Mouse (Mus musculus) embryonic facial prominence, embryonic 13.5 days (tissue): ENCODE data around the gene 4930455H04Rik. TPM values are rescaled to one million over a fixed set of nuclear protein-coding genes. Genes with fewer than 3 reads are reported as not detected.

ENCODE experiments used
- ATAC-seq: fragments of 200-750 bp; cut with Nextera tagmentation; 2 replicates; pipeline ENCODE4 v1.8.0; 2017; ENCODE audit warnings: low read depth; ENCODE audit not compliant: insufficient number of reproducible peaks, insufficient read depth, low FRiP score, low TSS enrichment
- H3K27ac ChIP-seq: fragments of 300-500 bp; sonication (generic); 2 replicates; pipeline ENCODE4 v1.5.1; 2015; ENCODE audit warnings: moderate library complexity, mild to moderate bottlenecking, inconsistent platforms
- H3K27me3 ChIP-seq: fragments of 300-500 bp; sonication (generic); 2 replicates; pipeline ENCODE4 v1.6.1; 2015; ENCODE audit warnings: mild to moderate bottlenecking, inconsistent platforms
- H3K36me3 ChIP-seq: fragments of 300-500 bp; sonication (generic); 2 replicates; pipeline ENCODE4 v1.6.1; 2015; ENCODE audit warnings: mild to moderate bottlenecking, inconsistent platforms
- H3K4me1 ChIP-seq: fragments of 300-500 bp; sonication (generic); 2 replicates; pipeline ENCODE4 v1.6.1; 2015; ENCODE audit warnings: inconsistent platforms
- H3K4me2 ChIP-seq: fragments of 300-500 bp; sonication (generic); 2 replicates; pipeline ENCODE4 v1.6.1; 2015; ENCODE audit warnings: moderate library complexity, mild to moderate bottlenecking, inconsistent platforms
- H3K4me3 ChIP-seq: fragments of 300-500 bp; sonication (generic); 2 replicates; pipeline ENCODE4 v1.5.1; 2015; ENCODE audit warnings: mild to moderate bottlenecking, inconsistent platforms
- H3K9ac ChIP-seq: fragments of 300-500 bp; sonication (generic); 2 replicates; pipeline ENCODE4 v1.6.1; 2015; ENCODE audit warnings: mild to moderate bottlenecking, inconsistent platforms
- H3K9me3 ChIP-seq: fragments of 300-500 bp; sonication (generic); 2 replicates; pipeline ENCODE4 v1.6.1; 2016; ENCODE audit warnings: inconsistent platforms
- WGBS: fragments of 180-500 bp; shearing (Covaris S2); methylation state at CpG from one replicate; pipeline ENCODE4 v1.1.7; 2015; ENCODE audit warnings: mixed read lengths; 5-methylcytosine and 5-hydroxymethylcytosine counted together
- polyA plus RNA-seq: library from polyadenylated mRNA; unstranded; fragments of >200 nt; fragmentation: Nextera tagmentation; extraction: Ambion mirVana; gene quantifications from 2 replicates; pipeline ENCODE4 v1.2.1, GENCODE M21; 2015

The 4930455H04Rik gene
- polyA plus RNA-seq, 1 experiment from 2014 or later: not detected

GRCm38 (mm10) chr3:116950665-116951115 lies 17.4 kb upstream of the 4930455H04Rik start:
- no peak for ATAC-seq
- WGBS: 77% methylated on average over 6 of the region's 6 CpGs
- H3K36me3 ChIP-seq: no peaks in the 10 kb centered on the region

GRCm38 (mm10) chr3:116951489-116951888 lies 16.6 kb upstream of the 4930455H04Rik start:
- no peak overlapping the region for H3K27ac ChIP-seq
- H3K36me3 ChIP-seq: no peaks in the 10 kb centered on the region
- ATAC-seq: no peak
- no peaks in the 10 kb centered on the region for H3K27me3 ChIP-seq
- H3K9ac ChIP-seq: no peak overlapping the region
- H3K4me3 ChIP-seq: no peak overlapping the region
- no peaks in the 10 kb centered on the region for H3K4me1 ChIP-seq
- no peak overlapping the region for H3K4me2 ChIP-seq
- H3K9me3 ChIP-seq: no peaks in the 10 kb centered on the region
- WGBS: 97% methylated on average over 3 of the region's 3 CpGs

More at GRCm38 (mm10) chr3:116950665-116951115, 17.4 kb upstream of the 4930455H04Rik start:
- Histone ChIP-seq H3K4me2 (no peak overlapping the region), H3K4me1 (no peaks in the 10 kb centered on the region), H3K27me3 (no peaks in the 10 kb centered on the region), H3K4me3 (no peak overlapping the region), H3K27ac (no peak overlapping the region), H3K9ac (no peak overlapping the region), H3K9me3 (no peaks in the 10 kb centered on the region)

GRCm38 (mm10) chr3:116952242-116952899 lies 15.7 kb upstream of the 4930455H04Rik start:
- H3K27ac ChIP-seq: no peak overlapping the region
- no peak for ATAC-seq
- H3K4me3 ChIP-seq: no peak overlapping the region
- H3K27me3 ChIP-seq: no peaks in the 10 kb centered on the region
- no peak overlapping the region for H3K9ac ChIP-seq
- H3K4me1 ChIP-seq: no peaks in the 10 kb centered on the region
- WGBS: 73% methylated on average over 8 of the region's 8 CpGs
- H3K4me2 ChIP-seq: no peak overlapping the region
- H3K9me3 ChIP-seq: no peaks in the 10 kb centered on the region
- no peaks in the 10 kb centered on the region for H3K36me3 ChIP-seq

DNA sequence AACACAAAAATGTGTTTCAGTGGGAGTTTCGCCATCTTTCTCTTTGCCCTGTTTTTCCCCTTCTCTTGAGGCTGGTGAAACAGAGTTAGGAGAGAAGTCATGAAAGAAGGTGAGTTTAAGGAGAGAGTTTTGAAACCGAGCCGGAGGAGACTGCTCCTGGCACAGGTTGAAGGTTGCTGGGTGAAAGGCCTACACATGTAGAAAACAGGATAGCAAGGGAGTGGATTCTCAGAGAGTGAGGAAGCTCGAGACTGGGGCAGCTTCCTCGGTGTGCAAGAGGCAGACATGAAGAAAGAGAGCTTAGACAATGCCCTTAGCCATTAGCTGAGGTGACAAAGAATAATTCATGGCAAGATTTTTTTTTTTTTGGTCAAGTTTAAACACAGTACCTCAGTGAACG lies 14.7 kb upstream of the 4930455H04Rik start:
- H3K27ac ChIP-seq: no peak overlapping the region
- H3K27me3 ChIP-seq: no peaks in the 10 kb centered on the region
- ATAC-seq: no peak
- no peak overlapping the region for H3K4me2 ChIP-seq
- no peak overlapping the region for H3K9ac ChIP-seq
- WGBS: 81% methylated on average over 6 of the region's 6 CpGs
- H3K4me3 ChIP-seq: no peak overlapping the region
- no peaks in the 10 kb centered on the region for H3K4me1 ChIP-seq
- no peaks in the 10 kb centered on the region for H3K36me3 ChIP-seq
- no peaks in the 10 kb centered on the region for H3K9me3 ChIP-seq

DNA sequence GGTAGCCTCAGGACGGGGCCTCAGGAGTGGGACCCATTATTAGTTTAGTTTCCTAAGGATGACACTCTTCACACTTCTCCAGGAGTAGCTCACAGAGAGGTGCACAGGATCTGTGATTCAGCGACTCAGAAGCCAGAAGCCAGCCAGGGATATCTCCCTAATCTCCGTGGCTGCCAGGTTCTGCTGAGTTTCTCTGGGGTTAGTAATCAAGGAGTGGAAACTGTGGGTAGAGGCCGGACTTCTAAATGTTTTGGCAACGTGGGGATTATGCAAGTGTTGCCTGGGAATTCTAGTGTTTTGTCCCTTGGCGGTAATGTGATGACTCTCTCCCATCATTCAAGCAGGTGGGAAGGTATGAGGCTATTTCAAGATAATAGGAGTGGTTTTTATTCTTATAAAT lies 13.0 kb upstream of the 4930455H04Rik start:
- Histone ChIP-seq H3K4me3 (no peak overlapping the region), H3K9ac (no peak overlapping the region), H3K27ac (no peak overlapping the region), H3K4me2 (no peak overlapping the region), H3K36me3 (no peaks in the 10 kb centered on the region), H3K9me3 (no peaks in the 10 kb centered on the region), H3K27me3 (no peaks in the 10 kb centered on the region), H3K4me1 (no peaks in the 10 kb centered on the region)
- 66% methylated on average over 6 of the region's 6 CpGs for WGBS
- no peak for ATAC-seq

- Histone ChIP-seq H3K27me3 (no peaks in the 10 kb centered on the region), H3K9ac (no peak overlapping the region), H3K4me2 (no peak overlapping the region), H3K27ac (no peak overlapping the region), H3K4me1 (no peaks in the 10 kb centered on the region), H3K36me3 (no peaks in the 10 kb centered on the region), H3K9me3 (no peaks in the 10 kb centered on the region), H3K4me3 (no peak overlapping the region)
- 77% methylated on average over 2 of the region's 2 CpGs for WGBS
- ATAC-seq: no peak
These were observed 7.7 kb upstream of the 4930455H04Rik start for GRCm38 (mm10) chr3:116960414-116960813.

DNA sequence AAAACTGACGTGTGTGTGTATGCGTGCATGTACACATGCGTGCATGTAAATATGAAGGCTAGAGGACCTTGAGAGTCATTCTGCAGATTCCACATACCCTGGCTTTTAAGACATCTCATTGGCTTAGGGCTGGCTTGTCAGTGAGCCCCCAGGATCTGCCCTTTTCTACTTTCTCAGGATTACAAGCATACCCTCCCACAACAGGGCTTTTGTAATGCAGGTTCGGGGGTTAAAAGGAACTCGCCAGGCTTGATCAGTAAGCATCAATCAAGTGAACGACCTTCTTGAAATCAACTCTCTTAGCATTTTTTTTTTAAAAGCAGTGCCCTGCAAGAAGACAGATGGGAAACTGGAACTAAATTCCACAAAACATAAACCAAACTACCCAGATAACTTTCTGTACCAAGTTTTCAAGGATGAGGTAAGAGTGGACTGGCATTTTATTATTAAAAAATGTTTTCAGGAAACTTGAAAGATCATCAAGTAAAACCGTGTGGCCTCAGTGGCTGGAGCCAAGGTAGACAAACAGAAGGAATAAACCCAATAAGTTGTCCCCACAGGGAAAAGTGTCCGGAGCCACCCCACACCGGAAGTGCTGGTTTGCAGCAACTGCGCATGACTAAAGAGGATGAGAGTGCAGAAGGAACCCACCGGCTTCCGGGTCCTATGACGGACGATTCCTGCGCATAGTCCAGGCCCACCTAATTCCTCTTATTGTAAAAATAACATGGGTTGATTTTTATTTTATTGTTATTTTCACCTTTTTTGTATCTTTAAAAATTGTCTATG lies 6.5 kb upstream of the 4930455H04Rik start:
- Histone ChIP-seq H3K4me3 (no peak overlapping the region), H3K27ac (no peak overlapping the region), H3K27me3 (no peaks in the 10 kb centered on the region), H3K4me1 (no peaks in the 10 kb centered on the region), H3K4me2 (no peak overlapping the region), H3K36me3 (no peaks in the 10 kb centered on the region), H3K9ac (no peak overlapping the region), H3K9me3 (no peaks in the 10 kb centered on the region)
- WGBS: 72% methylated on average over 15 of the region's 15 CpGs
- no peak for ATAC-seq

DNA sequence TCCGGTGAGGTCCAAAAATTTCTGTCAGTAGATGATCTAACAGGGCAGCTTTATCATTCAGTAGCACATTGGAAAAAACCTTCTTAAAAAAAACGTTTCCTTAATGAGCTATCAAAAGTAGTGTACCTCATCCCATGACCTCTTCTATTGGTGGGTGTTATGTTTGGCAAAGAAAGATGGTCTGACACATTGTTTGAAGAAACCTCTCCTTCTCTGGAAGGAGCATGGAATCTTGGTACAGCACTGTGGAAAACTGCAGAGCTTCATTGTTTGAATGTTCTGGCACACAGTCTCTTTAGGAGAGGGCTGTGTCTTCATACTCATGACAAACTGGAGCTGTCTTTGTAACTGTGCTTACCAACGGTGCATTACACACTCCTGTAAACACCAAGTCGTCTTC lies 4.9 kb upstream of the 4930455H04Rik start:
- Histone ChIP-seq H3K27me3 (peaks cover 4% of the 10 kb centered on the region; the same call in 1 of the 2 replicates), H3K27ac (no peak overlapping the region), H3K4me3 (no peak overlapping the region), H3K4me1 (peaks cover 2% of the 10 kb centered on the region), H3K9ac (no peak overlapping the region), H3K9me3 (no peaks in the 10 kb centered on the region), H3K4me2 (no peak overlapping the region), H3K36me3 (no peaks in the 10 kb centered on the region)
- 73% methylated on average over 4 of the region's 4 CpGs for WGBS
- no peak for ATAC-seq

- Histone ChIP-seq H3K27ac (no peak overlapping the region), H3K4me3 (no peak overlapping the region), H3K4me1 (peaks cover 7% of the 10 kb centered on the region), H3K4me2 (no peak overlapping the region), H3K27me3 (peaks cover 4% of the 10 kb centered on the region; the same call in 1 of the 2 replicates), H3K9me3 (no peaks in the 10 kb centered on the region), H3K9ac (no peak overlapping the region), H3K36me3 (no peaks in the 10 kb centered on the region)
- WGBS: 86% methylated on average over 9 of the region's 9 CpGs
- no peak for ATAC-seq
These were observed 3.6 kb upstream of the 4930455H04Rik start for GRCm38 (mm10) chr3:116964426-116964825.

DNA sequence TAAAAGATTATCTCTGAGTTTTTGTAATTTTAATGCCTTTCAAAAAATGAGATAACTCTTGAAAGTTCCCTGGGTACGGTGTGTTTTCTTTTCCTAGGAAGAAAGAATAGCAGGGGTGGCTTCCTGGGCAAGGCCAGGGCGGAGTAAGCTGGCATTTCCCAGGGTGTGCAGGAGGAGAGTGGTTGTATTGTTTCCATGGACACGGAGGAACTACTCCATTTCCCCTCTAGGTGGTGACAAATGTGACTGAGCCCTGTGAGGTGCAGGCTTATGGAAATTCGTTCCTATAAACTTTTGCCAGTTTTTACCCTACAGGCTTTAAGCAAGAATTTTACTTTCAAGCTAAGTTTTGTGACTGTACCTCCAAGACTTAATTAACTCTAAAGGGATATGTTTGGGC lies 1.8 kb upstream of the 4930455H04Rik start:
- 17% methylated on average over 4 of the region's 4 CpGs for WGBS
- Histone ChIP-seq H3K4me1 (peaks cover 7% of the 10 kb centered on the region), H3K36me3 (no peaks in the 10 kb centered on the region), H3K4me3 (no peak overlapping the region), H3K27me3 (peaks cover 4% of the 10 kb centered on the region; the same call in 1 of the 2 replicates), H3K4me2 (no peak overlapping the region), H3K9me3 (no peaks in the 10 kb centered on the region), H3K9ac (no peak overlapping the region), H3K27ac (no peak overlapping the region)
- ATAC-seq: no peak

DNA sequence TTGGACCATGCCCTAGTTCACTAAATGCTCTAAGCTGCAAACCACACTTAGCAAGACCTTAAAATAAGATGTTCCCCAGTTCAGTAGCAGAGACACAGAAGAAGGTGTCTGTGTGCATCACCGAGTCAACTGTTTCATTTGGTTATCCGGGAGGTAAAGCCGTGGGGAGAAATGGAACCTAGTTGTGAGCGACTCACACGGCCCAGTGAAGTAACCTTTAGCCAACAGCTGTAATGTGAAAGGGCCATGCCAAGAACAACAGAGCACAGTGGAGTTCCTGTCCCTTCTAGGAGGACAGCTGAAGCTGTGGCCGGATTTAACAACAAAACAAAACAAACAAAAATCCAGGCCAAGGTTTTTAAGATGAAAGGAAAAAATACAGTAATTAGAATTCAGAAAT lies 1.3 kb upstream of the 4930455H04Rik start:
- no peak overlapping the region; the same call in 1 of the 2 replicates for H3K27ac ChIP-seq
- peaks cover 7% of the 10 kb centered on the region for H3K4me1 ChIP-seq
- H3K36me3 ChIP-seq: no peaks in the 10 kb centered on the region
- peak overlapping the region; percentile 1; the same call in 1 of the 2 replicates for H3K4me3 ChIP-seq
- no peaks in the 10 kb centered on the region for H3K9me3 ChIP-seq
- H3K27me3 ChIP-seq: peaks cover 4% of the 10 kb centered on the region; the same call in 1 of the 2 replicates
- no peak for ATAC-seq
- no peak overlapping the region for H3K9ac ChIP-seq
- WGBS: 55% methylated on average over 6 of the region's 6 CpGs
- H3K4me2 ChIP-seq: peak overlapping the region; percentile 68

DNA sequence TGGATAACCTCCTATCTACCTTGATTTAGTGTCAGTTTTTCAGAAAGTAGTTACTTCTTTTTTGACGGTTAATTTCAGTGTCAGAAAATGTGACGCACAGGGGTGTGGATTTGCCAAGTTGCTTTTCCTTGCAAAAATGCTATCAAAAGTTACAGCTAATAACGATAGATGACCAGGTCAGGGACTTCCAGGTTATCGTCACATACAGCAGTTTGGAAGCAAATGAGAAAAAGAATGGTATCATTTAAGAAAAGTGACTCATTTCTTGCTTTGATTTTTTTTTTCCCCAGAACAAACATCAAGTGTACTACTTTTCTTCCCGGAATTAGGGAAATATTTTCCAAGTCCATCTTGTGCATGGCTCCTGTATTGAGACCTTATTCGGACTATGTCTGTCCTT lies 631 bp upstream of the 4930455H04Rik start:
- H3K4me3 ChIP-seq: peak overlapping the region; percentile 1; the same call in 1 of the 2 replicates
- WGBS: 74% methylated on average over 6 of the region's 6 CpGs
- H3K27me3 ChIP-seq: peaks cover 4% of the 10 kb centered on the region; the same call in 1 of the 2 replicates

More for the DNA sequence above, 631 bp upstream of the 4930455H04Rik start:
- Histone ChIP-seq H3K27ac (no peak overlapping the region), H3K9me3 (no peaks in the 10 kb centered on the region), H3K36me3 (no peaks in the 10 kb centered on the region), H3K4me2 (peak overlapping the region; percentile 68), H3K4me1 (peaks cover 7% of the 10 kb centered on the region), H3K9ac (no peak overlapping the region)
- ATAC-seq: no peak
